Mouse (Mus musculus) right cerebral cortex, adult 18-20 months (tissue): Measurements from ENCODE around the gene Olfr1396.

ENCODE experiments used
- DNase-seq: peaks from one replicate; pipeline ENCODE4 v3.0.0; 2022; ENCODE audit warnings: mixed read lengths

The Olfr1396 gene

DNA sequence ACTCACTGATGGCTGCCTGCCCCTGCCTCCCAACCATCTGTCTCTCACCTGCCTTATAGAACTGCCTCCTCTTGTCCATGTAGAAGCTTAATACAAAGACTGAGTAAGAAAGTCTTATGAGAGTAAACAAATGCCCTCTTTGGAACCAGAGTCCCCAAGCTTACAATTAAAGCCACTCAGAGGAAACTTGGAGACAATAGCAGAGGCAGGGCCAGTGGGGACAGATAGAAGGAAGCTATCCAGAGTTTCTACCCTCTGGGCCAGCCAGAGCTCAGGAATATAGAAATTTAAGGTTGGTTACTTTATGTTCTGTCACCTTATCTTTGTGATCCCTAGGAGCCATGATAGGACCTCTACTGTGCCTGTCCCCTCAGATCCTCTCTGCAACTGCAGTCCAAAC is at the start of gene Olfr1396:
Olfr1396 (minus strand) TSS at position 101 of the 400 bp plus-strand sequence.
- no peak for DNase-seq

DNA sequence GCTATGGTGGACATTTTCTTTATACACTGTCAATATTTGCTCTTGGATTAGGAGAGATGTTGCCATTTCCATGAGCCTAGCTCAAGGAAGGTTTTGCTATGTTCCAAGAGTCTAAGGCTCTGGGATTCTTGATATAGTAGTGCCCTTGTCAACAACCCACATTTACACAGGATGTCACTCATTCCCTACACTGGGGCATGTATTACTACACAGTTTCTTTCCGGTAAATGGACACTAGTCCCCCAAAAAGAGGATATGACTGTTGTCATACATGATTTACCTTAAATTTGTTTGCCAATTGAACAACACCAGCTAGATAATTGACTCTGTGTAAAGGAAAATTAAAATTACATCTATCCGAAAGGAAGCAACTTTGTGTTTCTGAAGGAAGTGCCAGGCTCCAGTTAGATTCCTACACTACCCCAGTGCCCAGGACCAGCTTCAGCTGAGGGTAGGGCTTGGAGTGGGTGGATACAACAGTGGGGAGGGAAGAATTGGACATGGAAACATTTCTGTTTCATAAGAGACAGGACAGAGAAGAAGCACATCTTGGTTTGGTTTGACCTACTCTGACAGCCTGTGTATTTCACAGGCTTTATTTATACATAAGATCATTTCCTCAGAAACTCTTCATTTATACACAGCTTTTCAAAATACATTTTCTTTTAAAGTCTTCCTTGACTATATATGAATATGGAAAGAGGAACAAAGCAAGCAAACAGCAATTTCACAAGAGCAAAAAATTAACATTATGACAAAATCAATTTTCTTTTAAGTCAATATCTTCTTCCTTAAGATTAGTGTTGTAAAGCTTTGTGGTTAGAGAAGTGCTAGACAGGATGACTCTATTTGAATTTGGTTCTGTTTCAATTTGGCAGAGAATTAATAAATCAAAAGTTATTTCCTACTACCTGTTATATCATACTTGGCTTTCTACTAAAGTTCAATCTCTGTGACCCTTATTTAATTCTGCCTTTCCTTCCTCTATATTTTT is 42.4 kb upstream of the Olfr1396 start:
- DNase-seq = no peak

DNA sequence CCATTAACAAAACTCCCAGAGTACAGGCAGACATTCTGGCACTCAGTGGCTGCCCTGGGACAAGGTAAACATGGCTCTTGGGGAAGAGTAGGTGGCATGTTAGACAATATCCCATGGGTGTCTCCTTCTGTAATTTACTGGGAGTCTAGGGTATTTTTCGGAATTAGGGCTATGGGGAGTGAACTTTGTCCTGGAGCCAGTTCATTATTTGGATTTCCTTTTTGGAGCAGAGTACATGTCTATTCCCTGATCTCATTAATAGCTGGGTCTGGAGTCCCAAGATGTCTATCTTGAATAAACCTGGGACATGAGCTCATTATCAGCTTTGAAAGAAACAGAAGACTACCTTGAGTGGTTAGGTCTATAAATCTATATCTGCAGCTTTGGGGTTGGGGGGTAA is 39.4 kb upstream of the Olfr1396 start, which contains the start of gene Olfr1394:
Olfr1394 (plus strand) TSS at position 301 of the 400 bp plus-strand sequence.
- DNase-seq = no peak

DNA sequence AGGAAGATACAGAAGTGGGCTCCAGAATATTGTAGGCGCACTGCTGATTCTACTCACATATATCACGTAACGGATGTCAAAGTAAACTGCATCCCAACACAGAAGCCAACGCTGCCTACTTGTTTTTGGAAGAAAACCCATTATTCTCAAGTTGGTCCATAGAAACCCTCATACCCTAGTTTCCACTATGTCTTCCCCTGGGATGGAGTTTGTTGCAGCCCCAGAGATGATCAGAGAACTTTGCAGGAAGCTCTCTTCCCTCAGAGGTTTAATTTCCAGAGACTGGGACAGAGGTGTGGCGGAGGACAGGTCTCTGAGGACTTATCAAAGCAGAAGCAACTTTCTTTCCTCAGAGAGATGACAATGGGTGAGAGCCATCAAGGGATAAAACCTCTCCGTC is 27.3 kb upstream of the Olfr1396 start, which contains the start of gene Olfr1395:
Olfr1395 (plus strand) TSS at position 301 of the 400 bp plus-strand sequence.
- no peak for DNase-seq

DNA sequence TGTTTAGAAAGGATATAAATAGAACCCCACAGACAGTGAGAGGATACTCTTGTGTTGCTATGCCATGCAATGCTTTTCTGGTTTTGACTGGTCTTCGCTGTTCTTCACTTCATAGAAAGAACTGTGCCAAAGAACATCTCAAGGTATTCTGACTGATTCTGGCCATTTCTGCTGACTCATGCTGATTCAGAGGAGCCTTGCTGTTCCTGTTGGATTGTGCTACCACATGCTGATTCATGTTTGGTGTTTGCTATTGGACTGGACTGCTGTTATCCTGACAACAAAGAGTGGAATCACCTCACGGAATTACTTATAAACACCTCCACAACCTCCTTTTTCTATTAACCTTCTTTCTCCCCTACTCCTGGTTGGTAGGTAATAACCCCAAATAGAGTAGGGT is 9.5 kb upstream of the Olfr1396 start:
- DNase-seq = no peak

DNA sequence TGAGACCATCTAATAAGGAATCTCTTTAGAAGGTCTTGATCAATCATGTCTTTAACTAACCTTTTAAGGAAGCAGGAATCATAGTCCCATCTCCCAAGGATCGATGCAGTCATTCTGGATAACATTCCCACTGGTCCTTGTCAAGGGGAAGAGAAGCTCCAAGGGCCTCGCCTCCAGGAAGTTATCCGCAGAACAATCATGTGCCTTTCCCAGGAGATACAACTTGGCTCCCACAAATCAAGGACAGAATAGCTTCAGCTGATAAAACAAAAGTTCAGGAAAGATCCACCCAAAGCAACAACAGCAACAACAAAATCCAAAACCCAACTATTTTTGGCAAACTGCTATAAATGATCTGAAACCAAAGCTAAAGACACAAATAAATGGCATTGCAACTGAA is 5.0 kb upstream of the Olfr1396 start:
- DNase-seq = no peak

DNA sequence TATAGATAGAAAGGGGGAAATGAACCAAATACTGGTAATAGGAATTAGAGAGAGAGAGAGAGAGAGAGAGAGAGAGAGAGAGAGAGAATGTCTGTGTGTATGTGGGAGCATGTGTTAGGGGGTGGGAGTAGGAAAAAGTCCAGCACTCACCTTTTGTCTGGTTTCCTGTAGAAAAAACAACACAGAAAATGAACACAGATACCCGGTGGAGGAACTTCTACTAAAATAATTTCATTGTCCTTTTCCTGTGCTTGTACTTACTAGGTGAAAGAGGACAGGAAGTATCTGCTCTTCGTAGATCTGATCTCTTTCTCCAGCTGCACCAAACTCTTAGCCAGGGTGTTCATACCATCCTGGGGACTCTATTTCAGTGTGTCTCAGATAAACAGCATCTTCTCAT is 516 bp downstream of the Olfr1396 start:
- no peak for DNase-seq

DNA sequence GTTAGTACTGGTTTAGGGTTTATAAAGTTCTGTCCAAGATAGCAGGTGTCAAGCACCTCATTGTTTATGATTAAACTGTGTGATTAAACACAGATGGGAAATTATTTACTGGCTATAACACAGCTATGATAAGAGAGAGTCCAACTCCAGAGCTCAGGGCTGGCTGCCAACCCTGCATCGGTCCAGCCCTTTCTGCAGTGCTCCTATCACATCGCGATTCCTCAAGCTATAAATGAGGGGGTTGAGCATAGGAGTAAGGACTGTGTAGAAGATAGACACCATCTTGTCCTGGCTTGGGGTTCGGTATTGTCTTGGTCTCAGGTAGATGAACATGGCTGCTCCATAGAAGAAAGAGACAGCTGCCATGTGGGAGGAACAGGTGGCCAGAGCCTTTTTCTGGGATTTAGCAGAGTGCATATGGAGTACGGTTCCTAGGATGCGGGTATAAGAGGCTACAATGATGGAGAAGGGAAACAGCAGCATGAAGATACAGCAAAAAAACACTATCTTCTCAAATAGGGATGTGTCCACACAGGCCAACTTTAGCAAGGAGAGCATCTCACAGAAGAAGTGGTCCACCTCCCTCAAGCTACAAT is 2.0 kb downstream of the Olfr1396 start:
- no peak for DNase-seq

DNA sequence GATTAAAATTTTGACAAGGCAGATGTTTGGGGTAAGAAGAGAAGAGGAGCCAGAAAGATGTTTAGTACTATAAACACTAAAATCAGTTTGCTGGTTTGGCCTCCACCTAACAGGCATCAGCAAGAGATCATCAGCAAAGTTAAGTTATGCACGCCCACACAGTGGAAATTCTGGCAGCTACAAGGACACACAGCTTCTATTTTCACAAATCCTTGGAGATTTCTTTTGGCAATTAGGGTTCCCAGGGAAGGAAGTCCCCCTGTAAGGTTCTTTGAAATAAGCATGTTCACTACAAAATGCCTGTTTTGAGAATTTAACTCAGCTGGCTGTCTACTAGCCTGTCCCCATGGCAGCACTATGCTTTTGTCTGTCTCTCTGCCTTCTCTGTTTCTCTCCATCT is 3.7 kb downstream of the Olfr1396 start:
- peak; percentile 20 for DNase-seq

DNA sequence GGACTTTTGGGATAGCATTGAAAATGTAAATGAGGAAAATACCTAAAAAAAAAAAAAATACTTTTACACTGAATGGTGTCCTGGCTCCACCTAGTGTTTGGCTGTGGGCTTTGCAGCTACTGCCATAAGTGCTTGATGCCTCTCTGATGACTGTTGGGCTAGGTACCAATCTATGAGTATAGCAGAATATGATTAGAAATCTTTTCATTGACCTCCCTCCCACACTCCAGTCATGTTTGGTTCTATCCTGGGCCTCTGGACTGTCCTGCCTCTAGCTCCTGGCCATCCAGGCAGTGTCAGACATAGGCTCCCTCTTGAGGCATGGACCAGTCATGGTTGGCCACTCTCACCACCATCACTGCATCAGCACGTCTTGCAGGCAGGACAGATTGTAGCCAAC is 5.8 kb downstream of the Olfr1396 start:
- DNase-seq = peak; percentile 34

DNA sequence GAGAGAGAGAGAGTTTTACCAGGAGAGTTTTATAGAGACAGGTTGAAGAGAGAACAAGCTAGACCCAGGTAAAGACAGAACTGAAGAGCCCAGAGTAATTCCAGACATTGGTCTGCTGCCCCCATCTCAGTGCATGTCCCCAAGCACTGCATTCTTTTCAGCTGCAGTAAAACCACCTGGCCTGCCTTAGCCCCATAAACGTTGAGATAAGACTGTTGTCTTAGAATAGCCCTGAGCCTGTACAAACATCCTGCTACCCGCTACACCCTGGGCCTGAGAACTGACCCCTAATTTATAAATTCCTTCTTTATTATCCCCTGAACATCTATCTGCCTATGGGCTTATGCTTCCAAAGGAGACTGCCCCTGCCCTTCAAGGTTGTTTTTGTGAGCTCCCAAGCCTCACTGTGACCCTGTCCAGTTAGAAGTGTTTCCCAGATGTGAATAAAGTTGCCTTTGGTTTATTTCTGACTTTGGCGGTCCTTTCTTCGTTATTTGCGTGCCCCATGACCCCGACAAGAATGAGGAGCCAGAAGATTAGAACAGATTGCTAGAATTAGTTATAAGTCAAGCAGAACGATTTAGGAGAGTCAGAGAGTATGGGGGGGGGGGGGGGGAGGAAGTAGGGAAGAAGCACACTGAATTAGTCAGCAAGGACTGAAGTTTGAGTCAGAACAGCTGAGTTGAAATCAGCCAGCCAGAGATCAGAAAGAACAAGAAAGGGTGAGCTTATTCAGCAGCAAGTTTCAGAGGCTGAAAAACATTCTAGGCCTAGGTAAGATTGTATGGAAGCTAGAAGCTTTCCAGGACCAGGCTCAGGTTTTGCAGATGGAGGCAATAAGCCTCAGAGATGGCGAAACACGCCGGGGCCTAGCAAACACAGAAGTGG is 6.8 kb downstream of the Olfr1396 start:
- DNase-seq = no peak

DNA sequence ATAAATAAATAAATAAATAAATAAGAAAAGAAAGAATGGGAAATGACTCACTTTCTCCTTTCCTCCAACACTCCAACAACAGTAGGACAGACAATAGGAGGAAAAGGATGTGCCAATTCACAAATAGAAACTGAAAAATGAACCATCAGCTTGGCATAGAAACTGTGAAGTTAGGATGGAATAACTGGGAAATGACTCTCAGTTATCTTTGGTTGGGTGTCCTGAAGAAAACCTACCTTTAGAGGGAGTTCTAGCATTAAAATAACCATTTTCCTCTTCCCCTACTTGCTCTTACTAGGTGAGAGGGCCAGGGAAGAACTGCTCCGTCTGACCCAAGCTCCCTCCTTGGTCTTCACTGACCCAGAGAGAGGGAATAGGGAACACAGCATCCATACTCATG is 8.9 kb downstream of the Olfr1396 start:
- DNase-seq = no peak

DNA sequence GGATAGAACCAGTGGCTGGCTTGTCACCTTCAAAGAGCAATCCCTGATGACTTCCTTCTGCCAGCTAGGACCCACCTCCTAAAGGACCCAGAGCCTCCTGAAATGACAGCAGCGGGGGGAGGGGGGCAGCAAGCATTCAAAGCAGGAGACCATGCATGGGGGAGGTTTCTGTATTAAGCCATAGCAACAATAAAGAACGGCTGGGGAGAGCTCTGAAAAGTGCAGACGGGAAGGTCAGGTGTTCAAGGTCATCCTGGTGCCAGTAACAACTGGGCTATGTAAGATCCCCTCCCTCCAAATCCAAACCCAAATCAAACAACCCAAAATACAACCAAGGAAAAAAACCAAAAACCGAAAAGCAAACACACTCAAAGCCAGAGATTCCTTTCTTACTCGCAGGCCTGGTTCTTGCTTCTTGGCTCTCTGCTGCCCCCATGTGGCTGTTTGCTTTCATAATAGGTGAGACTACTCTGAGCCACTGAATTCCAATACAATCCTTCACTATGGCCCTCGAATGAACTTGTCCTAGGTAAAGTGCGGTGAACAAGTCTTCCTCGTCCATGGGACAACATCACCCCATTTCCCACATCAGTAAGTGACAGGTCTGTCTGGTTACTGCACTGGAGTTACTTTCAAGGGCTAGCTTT is 11.5 kb downstream of the Olfr1396 start:
- peak; percentile 71 for DNase-seq

DNA sequence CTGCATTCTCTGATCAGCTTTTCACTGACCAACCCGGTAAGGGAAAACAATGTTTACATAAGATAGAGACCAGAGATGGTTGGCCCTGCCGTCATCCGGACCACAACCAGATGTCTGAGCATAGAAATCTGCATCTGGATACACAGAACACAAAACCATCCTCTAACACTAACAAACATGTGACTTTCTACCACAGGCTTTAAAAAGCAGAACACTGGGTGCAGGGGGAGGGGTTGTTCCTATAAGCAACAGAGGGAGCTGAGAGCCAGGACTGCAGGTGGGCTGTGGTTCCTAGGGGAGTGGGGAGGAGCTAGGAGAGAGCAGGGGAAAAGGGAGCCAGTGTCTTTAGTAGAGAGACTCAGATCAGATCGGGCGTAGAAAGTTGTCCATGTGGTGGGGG is 13.2 kb downstream of the Olfr1396 start:
- no peak for DNase-seq

DNA sequence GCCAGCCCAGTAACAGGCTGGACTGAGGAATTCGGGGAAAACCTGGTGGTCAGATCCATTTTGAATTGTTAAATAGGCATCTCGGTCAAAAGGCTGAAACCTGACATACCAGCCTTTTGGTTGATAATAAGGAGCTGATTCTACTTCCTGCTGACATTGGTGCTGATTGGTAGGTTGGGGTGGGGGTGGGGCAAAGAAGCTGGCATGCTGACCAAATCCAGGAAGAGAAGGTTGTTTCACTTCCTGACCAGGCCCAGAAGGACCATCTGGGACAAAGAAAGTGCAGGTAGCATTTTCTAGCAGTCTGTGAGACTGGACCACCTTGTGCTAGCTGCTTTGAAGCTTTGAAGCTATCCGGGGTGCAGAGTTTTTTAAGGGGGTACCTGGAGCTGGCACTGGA is 14.3 kb downstream of the Olfr1396 start:
- DNase-seq = no peak

DNA sequence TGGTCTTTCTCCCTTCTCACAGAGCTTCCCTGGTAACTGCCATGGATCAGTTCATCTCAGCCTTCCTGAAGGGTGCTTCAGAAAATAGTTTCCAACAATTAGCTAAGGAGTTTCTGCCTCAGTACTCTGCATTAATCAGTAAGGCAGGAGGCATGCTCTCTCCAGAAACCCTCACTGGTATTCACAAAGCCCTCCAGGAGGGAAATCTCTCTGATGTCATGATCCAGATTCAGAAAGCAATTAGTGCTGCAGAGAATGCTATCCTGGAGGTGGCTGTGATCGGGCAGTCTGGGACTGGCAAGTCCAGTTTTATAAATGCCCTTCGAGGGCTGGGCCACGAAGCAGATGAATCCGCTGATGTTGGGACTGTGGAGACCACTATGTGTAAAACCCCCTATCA is 19.3 kb downstream of the Olfr1396 start:
- no peak for DNase-seq

DNA sequence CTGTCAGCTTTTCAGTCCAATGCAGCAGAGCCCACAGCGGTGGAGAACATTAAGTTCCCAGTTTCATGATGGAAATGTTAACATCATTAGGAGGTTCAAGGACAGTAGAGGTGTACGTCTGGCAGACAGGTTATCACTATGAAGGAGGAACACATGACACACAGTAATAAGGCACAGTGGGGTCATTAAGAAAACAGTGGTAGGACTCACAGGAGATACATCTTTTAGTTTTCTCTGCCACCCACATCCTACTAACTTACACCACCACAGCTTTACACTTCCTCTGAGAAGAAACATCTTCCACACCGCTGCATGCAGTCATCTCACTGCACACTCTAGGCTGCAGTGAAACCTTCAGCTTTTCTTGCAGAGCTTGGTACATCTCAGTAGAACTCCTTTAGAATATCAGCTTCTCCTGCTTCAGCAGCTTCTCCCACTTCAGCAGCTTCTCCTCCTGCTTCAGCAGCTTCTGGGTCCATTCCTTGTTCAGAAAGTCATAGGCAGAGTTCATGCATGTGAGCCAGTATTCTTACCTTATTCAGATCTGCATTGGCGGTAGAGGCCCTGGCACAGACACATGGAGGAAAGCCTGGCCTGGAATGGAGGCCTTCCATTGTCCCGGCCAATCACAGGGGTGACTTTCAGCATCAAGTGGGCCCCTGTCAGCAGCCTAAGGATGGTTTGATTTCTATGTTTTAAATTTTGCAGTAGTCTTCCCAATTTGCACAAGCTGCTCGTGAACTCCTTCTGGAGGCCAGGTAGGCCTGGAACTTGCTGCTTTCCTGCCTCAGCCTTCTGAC is 20.6 kb downstream of the Olfr1396 start:
- no peak for DNase-seq

DNA sequence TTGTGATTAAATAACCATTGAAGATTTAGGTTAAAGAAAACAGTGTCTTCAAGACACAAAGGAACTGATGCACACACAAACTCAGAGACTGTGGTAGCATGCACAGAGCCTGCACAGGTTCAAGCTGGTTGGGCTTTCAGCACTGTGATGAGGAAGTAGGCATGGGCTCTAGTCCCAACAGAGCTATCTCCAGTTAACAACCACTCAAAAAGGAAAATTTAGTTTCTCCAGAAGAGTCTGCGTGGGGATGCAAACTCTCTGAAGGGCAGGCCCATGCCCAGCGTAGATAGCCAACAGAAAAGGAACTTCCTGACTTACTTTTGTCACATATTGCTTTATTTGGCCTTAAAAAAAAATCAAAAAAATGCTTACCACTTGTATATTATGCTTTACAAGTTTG is 21.9 kb downstream of the Olfr1396 start:
- no peak for DNase-seq

DNA sequence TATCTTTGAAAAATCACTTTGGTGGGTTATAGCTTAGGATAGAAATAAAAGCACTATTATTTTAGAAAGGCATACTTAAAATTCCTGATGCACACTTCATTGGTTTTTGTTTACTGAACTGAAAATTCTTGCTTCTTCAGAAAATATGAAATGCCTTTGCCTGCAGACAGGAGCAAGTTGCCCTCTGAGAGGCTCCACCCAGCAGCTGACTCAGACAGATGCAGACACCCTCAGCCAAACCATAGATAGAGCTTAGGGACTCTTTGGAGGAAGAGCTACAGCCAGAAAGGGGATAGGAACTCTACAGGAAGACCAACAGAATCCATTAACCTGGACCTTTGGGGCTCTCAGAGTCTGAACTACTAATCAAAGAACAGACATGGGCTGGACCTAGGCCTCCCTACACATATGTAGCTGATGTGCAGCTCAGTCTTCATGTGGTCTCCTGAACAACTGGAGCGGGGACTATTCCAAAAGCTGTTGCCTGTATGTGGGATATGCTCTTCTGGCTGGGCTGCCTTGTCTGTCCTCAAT is 22.6 kb downstream of the Olfr1396 start:
- DNase-seq = no peak

DNA sequence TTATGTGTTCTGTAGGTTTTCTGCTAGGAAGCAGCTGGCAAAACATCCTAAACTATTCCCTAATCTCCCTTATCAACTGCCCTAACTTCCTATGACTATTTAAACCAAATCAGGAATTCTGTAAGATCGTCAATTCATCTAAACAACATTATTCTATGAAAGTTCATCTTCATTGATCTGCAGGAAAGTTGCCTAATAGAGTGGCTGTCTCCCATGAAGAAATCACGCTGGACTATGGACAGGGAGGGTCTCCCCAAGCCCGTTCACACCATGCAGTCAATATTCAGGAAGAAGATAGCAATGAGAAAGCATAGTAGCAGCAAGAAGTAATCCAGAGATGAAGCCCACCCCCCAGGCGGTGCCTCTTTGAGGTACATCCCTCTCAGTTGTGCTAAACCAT is 23.5 kb downstream of the Olfr1396 start:
- DNase-seq = no peak

DNA sequence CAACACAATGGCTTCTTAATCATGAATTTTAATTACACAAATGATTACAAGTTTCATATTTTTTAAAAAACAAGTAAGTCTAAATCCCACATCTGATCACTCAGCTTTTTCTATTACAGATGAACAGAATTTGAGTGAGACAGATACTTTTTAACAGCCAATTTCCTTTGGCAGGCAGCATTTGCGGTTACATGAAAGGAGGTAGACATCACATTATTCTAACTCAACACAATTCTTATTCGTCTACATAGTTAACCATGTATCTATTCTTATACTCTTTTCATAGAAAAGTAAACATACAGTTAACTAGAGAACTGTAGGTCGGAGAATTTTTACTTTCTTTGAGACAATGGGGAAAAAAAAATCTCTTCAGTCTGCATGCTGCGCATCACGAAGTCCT is 24.1 kb downstream of the Olfr1396 start:
- no peak for DNase-seq
